Mouse (Mus musculus) heart, embryonic 14.5 days (tissue): ENCODE data around the gene Rapgef3. TPM values are rescaled to one million over a fixed set of nuclear protein-coding genes. Genes with fewer than 3 reads are reported as not detected.

Experiments used
- ATAC-seq: fragments of 200-750 bp; cut with Nextera tagmentation; 2 replicates; pipeline ENCODE4 v1.8.0; 2017; ENCODE audit warnings: low read depth, moderate TSS enrichment; ENCODE audit not compliant: insufficient number of reproducible peaks, insufficient read depth, low FRiP score
- H3K27ac ChIP-seq, 2 experiments: fragments of 200-500 bp in 1 of 2; fragments of 300-500 bp in 1 of 2; sonication (generic) in 1 of 2; replicated peaks in 1 of 2; 2 replicates each; pipeline ENCODE4 v1.5.1; 2012 to 2014; ENCODE audit warnings: low read depth in 2 of 2, low read length in 2 of 2, control low read depth in 1 of 2, mild to moderate bottlenecking in 1 of 2, mixed read lengths in 1 of 2; ENCODE audit not compliant: control insufficient read depth in 1 of 2, insufficient read depth in 1 of 2
- H3K27me3 ChIP-seq: fragments of 300-500 bp; sonication (generic); 2 replicates; pipeline ENCODE4 v1.6.1; 2014; ENCODE audit warnings: mild to moderate bottlenecking, low read length, control low read depth; ENCODE audit not compliant: control insufficient read depth, insufficient read depth
- H3K36me3 ChIP-seq: fragments of 300-500 bp; sonication (generic); 2 replicates; pipeline ENCODE4 v1.6.1; 2014; ENCODE audit warnings: mild to moderate bottlenecking, control low read depth, low read length, mixed read lengths; ENCODE audit not compliant: control insufficient read depth, insufficient read depth
- H3K4me1 ChIP-seq, 2 experiments: fragments of 200-500 bp in 1 of 2; fragments of 300-500 bp in 1 of 2; sonication (generic) in 1 of 2; 2 replicates each; pipeline ENCODE4 v1.6.1; 2012 to 2014; ENCODE audit warnings: low read length in 2 of 2, control low read depth in 1 of 2, mixed read lengths in 1 of 2; ENCODE audit not compliant: control insufficient read depth in 2 of 2, insufficient read depth in 2 of 2
- H3K4me2 ChIP-seq: fragments of 300-500 bp; sonication (generic); 2 replicates; pipeline ENCODE4 v1.6.1; 2014; ENCODE audit warnings: mild to moderate bottlenecking, low read length
- H3K4me3 ChIP-seq, 2 experiments: fragments of 200-500 bp in 1 of 2; fragments of 300-500 bp in 1 of 2; sonication (generic) in 1 of 2; 2 replicates each; pipeline ENCODE4 v1.5.1; 2012 to 2014; ENCODE audit warnings: low read length in 2 of 2, mild to moderate bottlenecking in 2 of 2, control low read depth in 1 of 2, low read depth in 1 of 2, moderate library complexity in 1 of 2; ENCODE audit not compliant: control insufficient read depth in 1 of 2, insufficient read depth in 1 of 2
- H3K9ac ChIP-seq: fragments of 300-500 bp; sonication (generic); 2 replicates; pipeline ENCODE4 v1.6.1; 2014; ENCODE audit warnings: mild to moderate bottlenecking, low read length
- H3K9me3 ChIP-seq: fragments of 300-500 bp; sonication (generic); 2 replicates; pipeline ENCODE4 v1.6.1; 2016; ENCODE audit warnings: low read length, control low read depth; ENCODE audit not compliant: control insufficient read depth
- WGBS: fragments of 180-500 bp; shearing (Covaris S2); extraction: QIAGEN DNeasy Blood & Tissue Kit; methylation state at CpG from one replicate; pipeline ENCODE4 v1.1.7; 2014; 5-methylcytosine and 5-hydroxymethylcytosine counted together
- polyA plus RNA-seq: library from polyadenylated mRNA; unstranded; fragments of >200 nt; fragmentation: Nextera tagmentation; extraction: Ambion mirVana; gene quantifications from 2 replicates; pipeline ENCODE4 v1.2.1, GENCODE M21; 2014

Gene Rapgef3
- polyA plus RNA-seq, 1 experiment from 2014 or later = 19.2 TPM

DNA sequence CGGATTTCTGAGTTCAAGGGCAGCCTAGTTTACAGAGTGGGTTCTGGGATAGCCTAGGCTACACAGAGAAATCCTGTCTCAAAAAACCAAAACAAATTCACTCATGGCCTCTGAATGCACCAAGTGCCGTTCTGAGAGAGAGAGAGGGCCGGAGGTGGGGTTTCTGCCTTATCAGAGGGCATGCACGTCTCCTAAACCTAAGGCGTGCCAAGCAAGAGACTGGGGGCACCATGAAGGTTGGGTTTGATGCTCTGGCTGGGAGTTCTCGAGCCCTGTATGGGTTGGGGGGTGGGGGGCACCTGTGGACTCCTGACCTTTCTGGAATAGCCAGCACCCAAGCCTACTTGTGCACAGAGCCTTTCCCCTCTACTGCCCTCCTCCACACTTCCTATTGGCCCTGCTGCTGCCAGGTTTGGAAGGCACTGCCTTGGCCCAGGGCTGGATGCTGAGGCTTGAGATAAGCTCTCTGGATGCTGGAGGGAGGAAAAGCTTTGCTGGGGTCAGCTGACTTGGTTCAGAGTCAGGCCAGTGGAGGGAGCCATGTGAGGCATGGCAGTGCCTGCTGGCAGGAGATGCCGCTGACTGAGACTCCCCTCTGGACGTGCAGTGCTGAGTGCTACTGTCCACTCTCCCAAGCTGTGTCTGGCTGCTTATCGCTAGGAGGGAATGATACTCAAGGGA lies 18.1 kb upstream of the Rapgef3 start:
- no peak overlapping the region for H3K4me3 ChIP-seq

DNA sequence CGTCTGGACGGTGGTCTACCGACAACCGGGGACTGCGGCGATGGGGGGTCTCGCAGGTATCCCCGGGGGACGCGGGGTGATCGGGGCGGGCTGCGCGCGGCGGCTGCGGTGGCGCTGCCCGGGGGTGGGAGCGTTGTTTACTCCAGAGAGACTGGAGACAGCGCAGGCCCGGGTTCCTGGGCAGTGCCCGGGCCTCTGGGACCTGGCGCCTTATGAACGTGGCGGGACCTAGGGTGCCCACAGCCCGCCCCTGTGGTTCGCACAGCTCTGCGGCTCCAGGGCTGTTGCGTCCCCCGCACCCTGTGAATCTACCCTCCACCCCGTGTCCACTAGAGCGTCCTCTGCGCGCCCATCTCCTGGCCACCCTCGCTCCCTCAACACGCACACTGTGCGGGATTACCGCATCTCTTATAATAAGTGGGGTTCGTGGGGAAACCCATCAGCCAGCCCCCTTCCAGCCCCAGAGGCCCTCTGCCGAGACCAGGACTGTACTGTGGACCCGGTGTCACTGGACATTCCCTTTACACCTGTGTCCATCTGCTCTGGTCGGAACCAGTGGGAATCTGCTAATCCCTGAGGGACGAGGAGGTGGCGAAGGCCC lies 16.9 kb upstream of the Rapgef3 start:
- Histone ChIP-seq H3K4me1 (peaks cover 13 to 27% of the 10 kb centered on the region in 2 experiments), H3K27me3 (no peaks in the 10 kb centered on the region), H3K9ac (peak overlapping the region; percentile 88), H3K4me3 (peak overlapping the region; percentile 70 to 75), H3K4me2 (peak overlapping the region; percentile 80), H3K36me3 (peaks cover 2% of the 10 kb centered on the region; the same call in 1 of the 2 replicates), H3K27ac (peak overlapping the region in 1 of 2 experiments; percentile 41; a peak in 2 of 4 replicates), H3K9me3 (no peaks in the 10 kb centered on the region)
- WGBS = 7% methylated on average over 42 of the region's 45 CpGs
- peak; percentile 33 for ATAC-seq

More for the DNA sequence above, 18.1 kb upstream of the Rapgef3 start:
- Histone ChIP-seq H3K9ac (no peak overlapping the region), H3K27ac (0 out of 4 replicates have a peak overlapping the region, but pooled peaks of 1 of the 2 experiments have one; percentile 6), H3K9me3 (no peaks in the 10 kb centered on the region), H3K36me3 (peaks cover 12% of the 10 kb centered on the region; the same call in 1 of the 2 replicates), H3K4me1 (peaks cover 13 to 23% of the 10 kb centered on the region in 2 experiments), H3K27me3 (no peaks in the 10 kb centered on the region), H3K4me2 (peak overlapping the region; percentile 10; the same call in 1 of the 2 replicates)
- 66% methylated on average over 9 of the region's 9 CpGs for WGBS
- peak; percentile 10; the same call in 1 of the 2 replicates for ATAC-seq

DNA sequence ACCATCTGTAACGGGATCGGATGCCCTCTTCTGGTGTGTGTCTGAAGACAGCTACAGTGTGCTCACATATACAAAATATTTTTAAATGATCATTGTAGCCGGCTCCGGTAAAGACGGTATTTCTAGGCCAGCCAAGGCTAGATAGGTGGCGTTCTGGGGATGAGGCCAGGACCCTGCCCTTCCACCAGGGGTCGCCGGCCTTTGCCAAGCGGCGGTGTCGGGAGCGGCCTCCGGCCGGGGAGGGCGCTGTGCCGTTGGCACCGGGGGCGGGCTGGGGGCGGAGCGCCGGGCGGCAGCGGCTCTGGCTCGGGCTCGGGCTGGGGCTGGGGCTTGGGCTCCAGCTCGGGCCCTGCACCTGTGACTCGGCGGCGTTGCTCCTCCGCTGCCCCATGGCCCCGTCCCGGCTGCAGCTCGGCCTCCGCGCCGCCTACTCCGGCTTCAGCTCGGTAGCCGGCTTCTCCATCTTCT lies 16.4 kb upstream of the Rapgef3 start:
- WGBS = 3% methylated on average over 38 of the region's 39 CpGs
- ATAC-seq = peak; percentile 74; the same call in 1 of the 2 replicates

DNA sequence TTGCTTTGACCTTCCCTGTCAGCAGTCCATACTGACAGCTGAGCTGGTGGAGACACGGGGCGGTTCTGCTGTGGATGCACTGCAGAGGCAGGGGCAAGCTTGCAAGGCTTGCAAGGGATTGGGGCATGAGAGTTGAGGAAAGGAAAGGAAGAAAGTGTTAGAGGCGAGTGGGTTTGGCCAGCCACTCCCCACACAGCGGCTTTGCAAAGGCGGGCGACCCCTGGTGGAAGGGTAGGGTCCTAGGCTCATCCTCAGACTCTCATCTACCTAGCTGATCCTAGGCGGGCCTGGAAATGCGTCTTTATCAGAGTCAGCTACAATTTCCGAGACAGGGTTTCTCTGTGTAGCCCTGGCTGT lies 15.0 kb upstream of the Rapgef3 start:
- Histone ChIP-seq H3K4me3 (peak overlapping the region; percentile 23; a peak in 3 of 4 replicates), H3K27me3 (no peaks in the 10 kb centered on the region), H3K4me2 (peak overlapping the region; percentile 64), H3K36me3 (no peaks in the 10 kb centered on the region), H3K27ac (peak overlapping the region; percentile 9 to 71; a peak in 2 of 4 replicates), H3K9ac (peak overlapping the region; percentile 38; the same call in 1 of the 2 replicates), H3K4me1 (peaks cover 16 to 34% of the 10 kb centered on the region in 2 experiments), H3K9me3 (no peaks in the 10 kb centered on the region)
- 3% methylated on average over 9 of the region's 9 CpGs for WGBS
- no peak for ATAC-seq

More for the DNA sequence above, 16.4 kb upstream of the Rapgef3 start:
- H3K4me1 ChIP-seq = peaks cover 13 to 27% of the 10 kb centered on the region in 2 experiments
- H3K9me3 ChIP-seq = no peaks in the 10 kb centered on the region
- H3K36me3 ChIP-seq = no peaks in the 10 kb centered on the region
- H3K27ac ChIP-seq = peak overlapping the region in 1 of 2 experiments; percentile 41; a peak in 2 of 4 replicates
- H3K4me3 ChIP-seq = peak overlapping the region; percentile 70 to 75
- no peaks in the 10 kb centered on the region for H3K27me3 ChIP-seq
- H3K4me2 ChIP-seq = peak overlapping the region; percentile 80
- H3K9ac ChIP-seq = peak overlapping the region; percentile 88

DNA sequence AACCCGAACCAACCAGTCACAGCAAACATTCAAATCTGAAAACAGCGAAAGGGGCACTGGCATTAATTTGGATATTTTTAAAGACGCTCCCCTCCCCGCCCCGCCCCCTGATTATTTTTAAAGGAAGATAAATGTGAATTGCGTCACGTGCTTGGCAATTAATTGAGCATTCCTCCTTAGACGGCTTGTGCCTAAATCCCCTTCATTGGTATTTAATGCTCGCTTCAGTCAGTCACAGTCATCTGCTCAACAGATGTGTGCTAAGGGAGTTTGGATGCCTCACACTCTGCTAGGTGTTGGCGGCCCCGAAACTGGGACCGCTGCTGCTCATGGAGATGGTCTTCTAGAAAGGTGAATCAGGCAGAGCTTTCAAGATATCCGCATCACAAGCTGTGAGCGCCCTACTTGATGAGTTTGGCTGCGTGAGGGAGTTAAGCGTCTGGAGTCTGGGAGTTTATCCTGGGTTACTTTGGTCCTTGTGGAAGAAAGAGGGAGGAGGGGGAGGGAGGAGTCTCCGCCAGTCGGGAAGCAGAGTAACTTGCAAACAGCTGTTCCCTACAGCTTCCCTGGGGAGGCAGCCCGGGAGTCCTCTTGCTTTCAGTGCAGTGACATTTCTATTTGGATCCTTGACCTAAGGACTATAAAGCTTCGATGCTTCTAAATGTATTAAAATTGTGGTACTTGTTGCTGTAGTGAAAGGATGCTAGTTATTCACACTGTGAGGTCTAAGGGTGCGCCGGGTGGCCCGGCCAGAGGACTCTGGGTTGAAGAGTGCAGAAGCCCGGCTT lies 14.4 kb upstream of the Rapgef3 start:
- H3K36me3 ChIP-seq = no peaks in the 10 kb centered on the region
- 9% methylated on average over 24 of the region's 24 CpGs for whole genome bisulfite sequencing
- peak overlapping the region; percentile 38; the same call in 1 of the 2 replicates for H3K9ac ChIP-seq
- H3K27me3 ChIP-seq = no peaks in the 10 kb centered on the region
- H3K4me2 ChIP-seq = peak overlapping the region; percentile 64
- peaks cover 16 to 34% of the 10 kb centered on the region in 2 experiments for H3K4me1 ChIP-seq
- H3K9me3 ChIP-seq = no peaks in the 10 kb centered on the region
- H3K27ac ChIP-seq = peak overlapping the region; percentile 9 to 71; a peak in 2 of 4 replicates
- no peak for ATAC-seq
- peak overlapping the region; percentile 23; a peak in 3 of 4 replicates for H3K4me3 ChIP-seq

DNA sequence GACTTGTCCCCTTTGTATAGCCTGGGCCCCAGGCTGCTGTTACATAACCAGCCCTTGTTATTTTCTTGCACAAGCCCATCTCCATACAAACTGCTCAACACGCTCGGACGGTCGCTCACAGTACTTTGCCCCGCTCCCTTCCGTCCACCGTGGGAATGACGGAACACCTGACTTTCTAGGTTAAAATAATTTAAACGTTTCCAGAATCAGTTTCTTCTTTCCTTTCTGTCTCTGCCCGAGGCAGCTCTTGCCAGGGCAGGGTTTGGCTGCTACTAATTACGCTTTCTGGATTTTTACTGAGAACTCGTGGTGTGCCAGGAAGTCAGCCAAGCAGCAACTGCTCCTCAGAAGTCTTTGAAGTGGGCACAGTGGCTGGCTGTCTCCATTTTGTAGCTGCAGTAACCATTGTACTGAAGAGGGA lies 12.8 kb upstream of the Rapgef3 start:
- Histone ChIP-seq H3K4me3 (no peak overlapping the region), H3K9me3 (no peaks in the 10 kb centered on the region), H3K4me2 (no peak overlapping the region), H3K4me1 (peaks cover 13 to 30% of the 10 kb centered on the region in 2 experiments), H3K27me3 (no peaks in the 10 kb centered on the region), H3K9ac (no peak overlapping the region), H3K36me3 (no peaks in the 10 kb centered on the region), H3K27ac (0 out of 4 replicates have a peak overlapping the region, but pooled peaks of 1 of the 2 experiments have one; percentile 3)
- 90% methylated on average over 12 of the region's 12 CpGs for WGBS
- ATAC-seq = no peak

DNA sequence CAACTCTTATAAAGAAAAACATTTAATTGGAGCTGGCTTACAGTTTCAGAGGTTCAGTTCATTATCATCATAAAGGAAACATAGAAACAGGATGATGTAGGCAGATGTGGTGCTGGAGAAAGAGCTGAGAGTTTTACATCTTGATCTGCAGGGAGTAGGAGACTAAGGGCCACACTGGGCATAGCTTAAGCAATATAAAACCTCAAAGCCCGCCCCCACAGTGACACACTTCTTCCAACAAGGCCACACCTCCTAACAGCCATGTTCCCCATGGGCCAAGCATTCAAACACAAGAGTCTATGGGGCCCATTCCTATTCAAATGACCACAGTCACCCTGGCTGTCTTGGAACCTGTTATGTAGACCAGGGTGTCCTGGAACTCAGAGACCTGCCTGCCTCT lies 11.8 kb upstream of the Rapgef3 start:
- Histone ChIP-seq H3K4me2 (no peak overlapping the region), H3K4me3 (no peak overlapping the region), H3K36me3 (no peaks in the 10 kb centered on the region), H3K27ac (no peak overlapping the region), H3K9me3 (no peaks in the 10 kb centered on the region), H3K9ac (no peak overlapping the region), H3K4me1 (peaks cover 10 to 26% of the 10 kb centered on the region in 2 experiments), H3K27me3 (no peaks in the 10 kb centered on the region)
- no peak for ATAC-seq
- 83% methylated on average over 1 of the region's 1 CpGs for WGBS
